Mouse (Mus musculus) hindbrain, embryonic 10.5 days (tissue): ENCODE data around the gene Mapk10. TPM values are rescaled to one million over a fixed set of nuclear protein-coding genes. Genes with fewer than 3 reads are reported as not detected.
A peak's percentile ranks its signal among the peaks of the same experiment; 100 is the strongest.

ENCODE experiments used
- DNase-seq: peaks from one replicate; pipeline ENCODE4 v3.0.0-alpha.2; 2017; ENCODE audit warnings: low spot score
- H3K27ac ChIP-seq: fragments of 300-500 bp; sonication (generic); 2 replicates; pipeline ENCODE4 v1.5.1; 2016; ENCODE audit warnings: mild to moderate bottlenecking, moderate library complexity
- H3K27me3 ChIP-seq: fragments of 300-500 bp; sonication (generic); 2 replicates; pipeline ENCODE4 v1.6.1; 2016; ENCODE audit warnings: mild to moderate bottlenecking; ENCODE audit not compliant: poor library complexity, insufficient read depth, severe bottlenecking
- H3K36me3 ChIP-seq: fragments of 300-500 bp; sonication (generic); 2 replicates; pipeline ENCODE4 v1.6.1; 2016; ENCODE audit warnings: mild to moderate bottlenecking, moderate library complexity
- H3K4me1 ChIP-seq: fragments of 300-500 bp; sonication (generic); replicated peaks from 2 replicates; pipeline ENCODE4 v1.6.1; 2016; ENCODE audit warnings: mild to moderate bottlenecking
- H3K4me3 ChIP-seq: fragments of 300-500 bp; sonication (generic); 2 replicates; pipeline ENCODE4 v1.5.1; 2016; ENCODE audit warnings: mild to moderate bottlenecking, moderate library complexity
- H3K9me3 ChIP-seq: fragments of 300-500 bp; sonication (generic); 2 replicates; pipeline ENCODE4 v1.6.1; 2016; ENCODE audit warnings: mild to moderate bottlenecking, moderate library complexity
- WGBS: fragments of 180-500 bp; shearing (Covaris S2); methylation state at CpG from one replicate; pipeline ENCODE4 v1.1.7; 2016; 5-methylcytosine and 5-hydroxymethylcytosine counted together
- polyA plus RNA-seq: library from polyadenylated mRNA; unstranded; fragments of >200 nt; fragmentation: Nextera tagmentation; extraction: Ambion mirVana; gene quantifications from 2 replicates; pipeline ENCODE4 v1.2.1, GENCODE M21; 2016

Gene Mapk10
- polyA plus RNA-seq, 1 experiment from 2014 or later: 48.1 TPM

DNA sequence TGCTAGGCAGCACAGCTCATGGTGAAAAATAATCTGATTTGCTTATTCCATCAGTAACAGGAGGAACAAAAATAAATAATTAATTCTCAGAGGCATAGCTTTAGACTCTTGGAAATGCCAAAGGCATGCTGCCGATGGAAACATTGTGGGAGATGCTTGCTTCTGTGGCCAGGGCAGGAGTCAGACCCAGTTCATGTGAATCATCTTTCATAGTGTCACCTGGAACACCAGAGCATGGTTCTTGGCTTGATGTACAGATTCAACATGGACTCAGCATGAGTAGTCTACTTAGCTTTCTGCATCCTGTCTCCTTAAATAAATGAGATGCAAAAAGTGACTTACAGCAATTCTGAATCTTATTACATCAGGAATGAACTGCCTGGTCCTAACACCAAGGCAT is 109.0 kb downstream of the Mapk10 start:
- H3K4me1 ChIP-seq: no peaks in the 10 kb centered on the region
- no peak overlapping the region for H3K4me3 ChIP-seq
- 84% methylated on average over 1 of the region's 1 CpGs for WGBS
- no peaks in the 10 kb centered on the region for H3K36me3 ChIP-seq
- DNase-seq: no peak
- H3K27ac ChIP-seq: no peak overlapping the region
- H3K9me3 ChIP-seq: no peaks in the 10 kb centered on the region
- no peaks in the 10 kb centered on the region for H3K27me3 ChIP-seq

DNA sequence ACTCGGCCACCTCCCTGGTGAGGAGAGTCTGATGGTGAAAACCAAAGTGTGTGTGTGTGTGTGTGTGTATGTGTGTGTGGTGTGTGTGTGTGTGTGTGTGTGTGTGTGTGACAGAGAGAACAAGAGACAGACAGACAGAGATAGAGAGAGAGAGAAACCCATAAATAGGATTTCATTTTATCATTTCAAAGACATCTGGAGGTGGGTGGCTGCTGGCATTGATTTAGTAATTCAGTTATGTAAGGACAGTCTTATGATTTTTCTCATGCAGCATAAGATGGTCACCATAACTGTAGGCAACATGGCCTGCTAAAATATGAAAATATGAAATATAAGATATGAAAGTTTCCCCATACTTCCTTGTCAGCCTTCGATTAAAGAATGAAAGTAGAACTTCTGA is 117.0 kb downstream of the Mapk10 start:
- H3K36me3 ChIP-seq: no peaks in the 10 kb centered on the region

GRCm38 (mm10) chr5:103085844-103086243 is 125.3 kb downstream of the Mapk10 start:
- H3K9me3 ChIP-seq: no peaks in the 10 kb centered on the region
- WGBS: 92% methylated on average over 2 of the region's 2 CpGs
- no peaks in the 10 kb centered on the region for H3K36me3 ChIP-seq
- no peak overlapping the region for H3K4me3 ChIP-seq
- no peak for DNase-seq
- H3K27me3 ChIP-seq: no peaks in the 10 kb centered on the region
- H3K4me1 ChIP-seq: no peaks in the 10 kb centered on the region
- no peak overlapping the region for H3K27ac ChIP-seq

More for the DNA sequence above, 117.0 kb downstream of the Mapk10 start:
- no peak for DNase-seq
- Histone ChIP-seq H3K4me3 (no peak overlapping the region), H3K4me1 (no peaks in the 10 kb centered on the region), H3K9me3 (no peaks in the 10 kb centered on the region), H3K27ac (no peak overlapping the region), H3K27me3 (no peaks in the 10 kb centered on the region)
- 90% methylated on average over 2 of the region's 2 CpGs for WGBS

DNA sequence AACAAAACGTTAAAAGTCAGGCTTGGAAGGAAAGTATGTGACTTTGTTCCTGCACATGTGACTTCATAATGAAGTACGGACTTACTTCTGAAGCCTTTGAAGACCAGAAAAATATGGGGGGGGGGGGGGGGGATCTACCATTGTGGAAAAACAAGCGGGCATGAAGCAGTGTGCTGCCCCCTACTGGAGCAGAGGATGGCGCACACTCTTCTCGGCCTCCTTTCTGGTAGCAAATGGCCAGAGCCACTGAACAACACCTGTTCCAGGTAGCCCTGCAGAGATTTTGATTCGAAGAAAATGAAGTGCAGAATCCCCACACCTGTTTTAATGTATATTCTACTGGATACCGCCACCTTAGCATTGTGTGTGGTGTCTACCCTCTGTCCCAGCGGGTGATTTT is 135.7 kb downstream of the Mapk10 start:
- Histone ChIP-seq H3K27me3 (no peaks in the 10 kb centered on the region), H3K27ac (no peak overlapping the region), H3K9me3 (no peaks in the 10 kb centered on the region), H3K4me1 (0 out of 2 replicates have a peak, but pooled peaks cover 5% of the 10 kb centered on the region), H3K36me3 (no peaks in the 10 kb centered on the region), H3K4me3 (no peak overlapping the region)
- no peak for DNase-seq
- WGBS: 44% methylated on average over 8 of the region's 8 CpGs

DNA sequence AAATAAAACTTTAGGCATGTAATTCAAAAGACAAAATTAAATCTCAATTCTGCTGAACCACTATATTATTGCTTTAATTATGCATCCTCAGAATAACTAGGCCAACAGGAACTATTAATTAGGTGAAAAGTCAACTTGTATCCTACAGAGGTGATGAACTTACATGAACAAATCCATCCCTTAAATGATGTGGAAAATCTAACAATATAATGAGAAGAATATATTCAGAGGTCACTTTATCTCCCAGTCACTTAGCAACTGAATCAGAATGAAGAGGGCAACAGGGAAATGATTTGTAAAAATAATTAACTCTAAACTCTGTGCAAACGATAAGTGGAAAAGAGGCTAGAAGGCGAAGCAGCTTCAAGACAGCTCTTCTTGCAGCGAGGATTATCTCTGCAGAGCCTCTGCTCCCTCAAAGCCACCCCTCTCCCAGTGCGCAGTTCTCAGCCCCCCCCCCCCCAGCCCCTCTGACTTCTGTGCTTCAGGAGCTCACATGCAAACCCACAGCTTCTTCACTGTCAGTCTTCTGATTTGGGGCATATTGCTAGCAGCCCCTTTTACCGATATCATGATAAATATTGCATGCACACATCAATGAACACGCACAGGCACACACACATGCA is 138.8 kb downstream of the Mapk10 start:
- H3K9me3 ChIP-seq: no peaks in the 10 kb centered on the region
- H3K4me3 ChIP-seq: no peak overlapping the region
- no peak overlapping the region for H3K27ac ChIP-seq
- no peaks in the 10 kb centered on the region for H3K36me3 ChIP-seq
- DNase-seq: no peak
- H3K27me3 ChIP-seq: no peaks in the 10 kb centered on the region
- H3K4me1 ChIP-seq: 0 out of 2 replicates have a peak, but pooled peaks cover 5% of the 10 kb centered on the region
- WGBS: 73% methylated on average over 6 of the region's 6 CpGs

GRCm38 (mm10) chr5:103071006-103071612 is 140.0 kb downstream of the Mapk10 start:
- Histone ChIP-seq H3K9me3 (no peaks in the 10 kb centered on the region), H3K4me3 (no peak overlapping the region), H3K27me3 (no peaks in the 10 kb centered on the region), H3K27ac (no peak overlapping the region), H3K4me1 (0 out of 2 replicates have a peak, but pooled peaks cover 5% of the 10 kb centered on the region), H3K36me3 (no peaks in the 10 kb centered on the region)
- no peak for DNase-seq
- WGBS: 93% methylated on average over 17 of the region's 17 CpGs

- peaks cover 8% of the 10 kb centered on the region; the same call in 1 of the 2 replicates for H3K4me1 ChIP-seq
- H3K27me3 ChIP-seq: no peaks in the 10 kb centered on the region
- no peak for DNase-seq
- no peaks in the 10 kb centered on the region for H3K9me3 ChIP-seq
- H3K4me3 ChIP-seq: no peak overlapping the region
- no peaks in the 10 kb centered on the region for H3K36me3 ChIP-seq
- H3K27ac ChIP-seq: no peak overlapping the region
- WGBS: 78% methylated on average over 8 of the region's 8 CpGs
These were observed 160.7 kb downstream of the Mapk10 start for GRCm38 (mm10) chr5:103050319-103050916.

- no peak overlapping the region for H3K4me3 ChIP-seq
- H3K27ac ChIP-seq: no peak overlapping the region
- no peak for DNase-seq
- peaks cover 3% of the 10 kb centered on the region; the same call in 1 of the 2 replicates for H3K4me1 ChIP-seq
- H3K9me3 ChIP-seq: no peaks in the 10 kb centered on the region
- WGBS: 78% methylated on average over 4 of the region's 4 CpGs
- no peaks in the 10 kb centered on the region for H3K36me3 ChIP-seq
- H3K27me3 ChIP-seq: no peaks in the 10 kb centered on the region
These were observed 163.1 kb downstream of the Mapk10 start for GRCm38 (mm10) chr5:103048011-103048410.

- Histone ChIP-seq H3K27me3 (no peaks in the 10 kb centered on the region), H3K9me3 (no peaks in the 10 kb centered on the region), H3K27ac (no peak overlapping the region), H3K36me3 (peaks cover 11% of the 10 kb centered on the region), H3K4me3 (no peak overlapping the region), H3K4me1 (no peaks in the 10 kb centered on the region)
- DNase-seq: no peak
- 94% methylated on average over 3 of the region's 3 CpGs for WGBS
These were observed 173.4 kb downstream of the Mapk10 start for GRCm38 (mm10) chr5:103037752-103038151.

- Histone ChIP-seq H3K36me3 (no peaks in the 10 kb centered on the region; the same call in 1 of the 2 replicates), H3K27me3 (no peaks in the 10 kb centered on the region), H3K4me1 (peaks cover 6% of the 10 kb centered on the region), H3K27ac (no peak overlapping the region), H3K4me3 (no peak overlapping the region), H3K9me3 (no peaks in the 10 kb centered on the region)
- 64% methylated on average over 13 of the region's 13 CpGs for WGBS
- DNase-seq: no peak
These were observed 182.1 kb downstream of the Mapk10 start for GRCm38 (mm10) chr5:103028940-103029621.

GRCm38 (mm10) chr5:103022504-103023172 is 188.5 kb downstream of the Mapk10 start:
- H3K4me3 ChIP-seq: no peak overlapping the region
- H3K27ac ChIP-seq: peak overlapping the region; percentile 35; the same call in 1 of the 2 replicates
- peaks cover 25% of the 10 kb centered on the region for H3K4me1 ChIP-seq
- DNase-seq: no peak
- WGBS: 73% methylated on average over 7 of the region's 7 CpGs
- H3K36me3 ChIP-seq: no peaks in the 10 kb centered on the region; the same call in 1 of the 2 replicates
- no peaks in the 10 kb centered on the region for H3K9me3 ChIP-seq
- H3K27me3 ChIP-seq: no peaks in the 10 kb centered on the region

- peak overlapping the region; percentile 51 for H3K27ac ChIP-seq
- no peak for DNase-seq
- H3K9me3 ChIP-seq: no peaks in the 10 kb centered on the region
These were observed 189.7 kb downstream of the Mapk10 start for GRCm38 (mm10) chr5:103021479-103021878.

More at GRCm38 (mm10) chr5:103021479-103021878, 189.7 kb downstream of the Mapk10 start:
- Histone ChIP-seq H3K4me3 (no peak overlapping the region), H3K4me1 (peaks cover 25% of the 10 kb centered on the region), H3K27me3 (no peaks in the 10 kb centered on the region), H3K36me3 (no peaks in the 10 kb centered on the region; the same call in 1 of the 2 replicates)
- 82% methylated on average over 8 of the region's 8 CpGs for WGBS
